Mouse (Mus musculus) hindbrain, embryonic 11.5 days (tissue): ENCODE data around the gene Lgi1. TPM values are rescaled to one million over a fixed set of nuclear protein-coding genes. Genes with fewer than 3 reads are reported as not detected.

ENCODE experiments used
- ATAC-seq: fragments of 200-750 bp; cut with Nextera tagmentation; 2 replicates; pipeline ENCODE4 v1.8.0; 2017; ENCODE audit warnings: mild to moderate bottlenecking, moderate TSS enrichment, moderate library complexity; ENCODE audit not compliant: low FRiP score
- DNase-seq: peaks from one replicate; pipeline ENCODE4 v3.0.0-alpha.2; 2015; ENCODE audit warnings: low spot score
- H3K27ac ChIP-seq: fragments of 300-500 bp; sonication (generic); 2 replicates; pipeline ENCODE4 v1.5.1; 2014; ENCODE audit warnings: mild to moderate bottlenecking, low read depth, low read length
- H3K27me3 ChIP-seq: fragments of 300-500 bp; sonication (generic); 2 replicates; pipeline ENCODE4 v1.6.1; 2014; ENCODE audit warnings: mild to moderate bottlenecking, low read length, moderate library complexity, mixed read lengths; ENCODE audit not compliant: control insufficient read depth, insufficient read depth
- H3K36me3 ChIP-seq: fragments of 300-500 bp; sonication (generic); 2 replicates; pipeline ENCODE4 v1.6.1; 2014; ENCODE audit warnings: mild to moderate bottlenecking, low read length, moderate library complexity, mixed read lengths; ENCODE audit not compliant: control insufficient read depth, insufficient read depth
- H3K4me1 ChIP-seq: fragments of 300-500 bp; sonication (generic); replicated peaks from 2 replicates; pipeline ENCODE4 v1.6.1; 2014; ENCODE audit warnings: low read length, mixed read lengths; ENCODE audit not compliant: control insufficient read depth, insufficient read depth
- H3K4me2 ChIP-seq: fragments of 300-500 bp; sonication (generic); replicated peaks from 2 replicates; pipeline ENCODE4 v1.6.1; 2014; ENCODE audit warnings: mild to moderate bottlenecking, low read depth, low read length
- H3K4me3 ChIP-seq: fragments of 300-500 bp; sonication (generic); 2 replicates; pipeline ENCODE4 v1.5.1; 2014; ENCODE audit warnings: low read depth, low read length
- H3K9ac ChIP-seq: fragments of 300-500 bp; sonication (generic); 2 replicates; pipeline ENCODE4 v1.6.1; 2014; ENCODE audit warnings: low read depth, low read length
- H3K9me3 ChIP-seq: fragments of 300-500 bp; sonication (generic); 2 replicates; pipeline ENCODE4 v1.6.1; 2016; ENCODE audit warnings: low read length; ENCODE audit not compliant: control insufficient read depth
- WGBS: fragments of 180-500 bp; shearing (Covaris S2); extraction: QIAGEN DNeasy Blood & Tissue Kit; methylation state at CpG from one replicate; pipeline ENCODE4 v1.1.7; 2014; 5-methylcytosine and 5-hydroxymethylcytosine counted together
- polyA plus RNA-seq: library from polyadenylated mRNA; unstranded; fragments of >200 nt; fragmentation: Nextera tagmentation; extraction: Ambion mirVana; gene quantifications from 2 replicates; pipeline ENCODE4 v1.2.1, GENCODE M21; 2014

Gene Lgi1
- polyA plus RNA-seq, 1 experiment from 2014 or later, result 2.1 TPM

- DNase-seq (no peak), ATAC-seq (no peak)
- Histone ChIP-seq H3K27me3 (no peaks in the 10 kb centered on the region), H3K4me2 (no peak overlapping the region), H3K4me3 (no peak overlapping the region), H3K9me3 (no peaks in the 10 kb centered on the region), H3K9ac (no peak overlapping the region), H3K27ac (no peak overlapping the region), H3K36me3 (no peaks in the 10 kb centered on the region), H3K4me1 (no peaks in the 10 kb centered on the region)
- 88% methylated on average over 8 of the region's 8 CpGs for WGBS
Observed at GRCm38 (mm10) chr19:38356211-38356828, 92.0 kb downstream of the Lgi1 start.

- no peaks in the 10 kb centered on the region for H3K9me3 ChIP-seq
- H3K27me3 ChIP-seq, result no peaks in the 10 kb centered on the region
- H3K4me2 ChIP-seq, result no peak overlapping the region
- 85% methylated on average over 9 of the region's 9 CpGs for WGBS
- no peaks in the 10 kb centered on the region for H3K4me1 ChIP-seq
- H3K27ac ChIP-seq, result no peak overlapping the region
- H3K36me3 ChIP-seq, result no peaks in the 10 kb centered on the region
- no peak for DNase-seq
- ATAC-seq, result no peak
- H3K4me3 ChIP-seq, result no peak overlapping the region
- H3K9ac ChIP-seq, result no peak overlapping the region
Observed at GRCm38 (mm10) chr19:38357956-38358623, 93.8 kb downstream of the Lgi1 start.

- no peaks in the 10 kb centered on the region for H3K9me3 ChIP-seq
- H3K9ac ChIP-seq, result no peak overlapping the region
- no peak overlapping the region for H3K4me2 ChIP-seq
- DNase-seq (no peak), ATAC-seq (no peak)
- H3K36me3 ChIP-seq, result no peaks in the 10 kb centered on the region
- no peaks in the 10 kb centered on the region for H3K4me1 ChIP-seq
- H3K27ac ChIP-seq, result no peak overlapping the region
- no peak overlapping the region for H3K4me3 ChIP-seq
- H3K27me3 ChIP-seq, result no peaks in the 10 kb centered on the region
- 89% methylated on average over 1 of the region's 1 CpGs for WGBS
Observed at GRCm38 (mm10) chr19:38359287-38359686, 95.0 kb downstream of the Lgi1 start.

Other genes with a start within 250 kb of the Lgi1 start
- gene Myof, start 221.0 kb upstream of the Lgi1 start, polyA plus RNA-seq, result 3.4 and 5.3 TPM in 2 replicates
- gene Cep55, start 209.5 kb upstream of the Lgi1 start, polyA plus RNA-seq, result 44.1 and 46.9 TPM in 2 replicates
- gene Ffar4, start 167.5 kb upstream of the Lgi1 start, polyA plus RNA-seq, result not detected in 2 replicates
- gene Rbp4, start 139.3 kb upstream of the Lgi1 start, polyA plus RNA-seq, result 1.1 and 2.0 TPM in 2 replicates
- gene Pde6c, start 131.8 kb upstream of the Lgi1 start, polyA plus RNA-seq, result 0.24 TPM in 1 of 2 replicates, not detected in the other
- gene Fra10ac1, start 40.4 kb upstream of the Lgi1 start, polyA plus RNA-seq, result 47.2 and 54.0 TPM in 2 replicates
- 4.8 and 5.3 TPM in 2 replicates for gene Slc35g1, start 131.4 kb downstream of the Lgi1 start, polyA plus RNA-seq
- gene Plce1, start 216.6 kb downstream of the Lgi1 start, polyA plus RNA-seq, result 6.1 and 6.9 TPM in 2 replicates